Mouse (Mus musculus) granulocyte monocyte progenitor cell, adult 5-6 weeks (primary cell): Measurements from ENCODE around the gene Crx. TPM values are rescaled to one million over a fixed set of nuclear protein-coding genes. Genes with fewer than 3 reads are reported as not detected.
"Not testable (repeated sequence)": the region's sequence is repeated elsewhere in the genome, so short reads cannot be mapped to it uniquely, and the experiment has no call there.

Experiments used
- ATAC-seq: replicated peaks from 2 replicates; pipeline ENCODE4 v1.8.0; 2016; ENCODE audit warnings: mild to moderate bottlenecking, moderate TSS enrichment, inconsistent platforms; ENCODE audit not compliant: poor library complexity, severe bottlenecking
- total RNA-seq, 2 experiments: library from RNA; stranded (forward) in 1 of 2; stranded (reverse) in 1 of 2; fragments of 200-712, 200-1000 nt in 1 of 2; fragments of >200 nt in 1 of 2; fragmentation: Nextera tagmentation in 1 of 2; gene quantifications; 2 replicates each; pipeline ENCODE4 v1.2.3; 2014 to 2017

Gene Crx
- not detected in 2 replicates for total RNA-seq (2014; fragmentation: Nextera tagmentation)
- total RNA-seq (2017) = not detected in 2 replicates

DNA sequence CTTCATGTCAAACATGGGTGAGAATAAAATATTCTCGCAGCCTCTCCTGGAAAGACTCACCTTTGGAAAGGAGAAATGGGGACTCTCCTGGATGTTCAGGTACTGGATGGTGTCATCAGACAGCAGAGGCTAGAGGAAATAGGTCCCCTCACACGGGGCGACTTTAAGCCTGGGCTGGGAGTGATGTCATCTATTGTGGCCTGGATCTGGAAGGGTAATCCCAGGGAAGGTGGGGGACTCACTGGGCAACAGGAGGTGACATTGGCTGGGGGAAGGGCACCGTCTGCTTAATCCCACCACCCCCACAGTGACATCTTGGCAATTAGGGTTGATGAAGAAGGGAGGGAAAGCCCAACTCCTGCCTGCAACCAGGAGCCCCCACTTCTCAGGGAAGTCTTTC, at the start of gene Crx:
Gene Crx (minus strand): TSS at position 213 of the 400 bp plus-strand sequence.
- no peak for ATAC-seq

DNA sequence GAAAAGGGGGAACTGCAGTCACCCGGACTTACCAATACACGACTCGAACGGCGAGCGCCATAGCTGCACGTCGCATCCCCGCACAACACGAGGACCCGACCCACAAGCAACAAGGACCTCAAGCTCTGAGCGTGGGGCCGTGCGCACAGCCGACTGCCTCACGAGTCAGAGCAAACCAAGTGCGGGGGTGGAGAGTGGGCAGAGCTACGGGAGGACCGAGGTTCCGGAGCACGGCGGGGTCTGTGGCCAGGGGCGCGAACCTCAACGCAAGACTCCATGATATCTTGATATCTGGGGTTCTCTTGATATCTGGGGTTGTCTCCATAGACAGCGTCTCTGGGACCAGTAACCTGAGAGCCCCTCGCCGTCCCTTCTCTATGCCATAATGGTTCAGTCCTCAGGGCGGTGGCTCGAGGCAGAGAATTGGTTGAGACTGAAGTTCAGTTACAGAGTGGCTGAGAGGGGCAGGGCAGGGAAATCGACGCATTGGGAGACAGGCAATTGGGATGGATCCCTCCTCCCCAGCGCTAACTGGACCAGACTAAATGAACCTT, 42.5 kb upstream of the Crx start, which contains the start of gene Selenow:
Gene Selenow (minus strand): TSS at position 183 of the 554 bp plus-strand sequence.
- ATAC-seq = peak; percentile 94

DNA sequence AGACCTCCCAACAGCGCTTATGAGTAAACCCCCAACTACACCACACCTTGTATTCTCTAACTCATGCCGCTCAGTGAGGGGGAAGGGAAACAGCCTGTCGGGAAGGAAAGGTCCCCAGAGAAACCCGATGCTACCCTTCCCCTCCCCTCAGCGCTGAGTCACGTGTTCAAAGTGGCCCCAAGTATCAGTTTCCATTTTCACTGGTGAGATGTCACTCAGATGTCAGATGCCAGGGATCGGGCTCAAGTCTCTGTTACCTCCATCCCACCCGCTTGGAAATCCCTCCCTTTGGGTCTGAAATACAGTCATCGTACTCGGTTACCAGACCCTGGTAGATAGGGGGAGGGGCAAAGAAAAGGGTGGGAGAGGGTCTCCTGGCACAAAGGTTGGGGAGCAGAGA, 42.0 kb upstream of the Crx start:
- ATAC-seq = peak; percentile 50

DNA sequence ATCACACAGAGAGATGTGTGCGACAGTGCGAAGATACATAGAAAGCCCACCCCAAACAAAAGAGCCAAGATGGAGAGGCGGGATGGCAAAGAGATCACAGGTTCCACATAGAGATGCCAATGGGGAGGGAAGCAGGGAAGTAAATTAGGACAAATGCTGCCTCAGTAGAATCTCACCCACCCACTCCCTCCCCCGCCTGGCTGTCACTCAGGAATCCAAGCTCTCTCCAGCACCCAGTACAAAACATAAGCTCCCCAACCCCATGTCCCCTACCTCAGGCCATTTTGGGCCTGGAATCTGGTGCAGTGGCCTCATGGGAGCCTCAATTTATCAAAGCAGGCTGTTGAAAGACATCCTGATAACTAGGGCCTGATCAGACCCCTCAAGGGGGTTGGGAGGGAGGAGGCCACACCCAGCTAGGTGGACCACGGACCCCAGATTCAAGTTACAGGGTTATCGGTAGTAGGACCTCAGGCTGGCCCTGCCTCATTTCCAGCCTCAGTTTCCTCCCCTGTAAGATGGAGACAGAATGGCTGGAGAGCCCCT, 41.0 kb upstream of the Crx start:
- ATAC-seq = no peak

DNA sequence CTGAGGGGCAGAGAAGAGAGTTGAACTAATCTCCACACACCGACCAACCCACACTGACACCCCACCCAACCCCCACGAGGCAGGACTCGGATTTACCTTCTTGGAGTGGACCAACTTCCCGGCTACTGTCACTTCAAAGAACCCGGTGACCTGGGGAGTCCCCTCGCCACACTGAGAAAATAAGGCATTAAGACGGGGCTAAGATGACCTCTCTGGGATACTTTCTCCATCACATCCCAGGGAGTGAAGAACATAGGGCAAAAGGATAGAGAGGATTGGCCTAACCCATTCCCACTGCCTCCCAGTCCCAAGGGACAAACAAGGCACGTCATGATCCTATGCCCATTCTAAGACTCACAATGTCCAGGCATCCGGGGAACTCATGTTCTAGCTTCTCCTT, 40.2 kb upstream of the Crx start:
- ATAC-seq = no peak

DNA sequence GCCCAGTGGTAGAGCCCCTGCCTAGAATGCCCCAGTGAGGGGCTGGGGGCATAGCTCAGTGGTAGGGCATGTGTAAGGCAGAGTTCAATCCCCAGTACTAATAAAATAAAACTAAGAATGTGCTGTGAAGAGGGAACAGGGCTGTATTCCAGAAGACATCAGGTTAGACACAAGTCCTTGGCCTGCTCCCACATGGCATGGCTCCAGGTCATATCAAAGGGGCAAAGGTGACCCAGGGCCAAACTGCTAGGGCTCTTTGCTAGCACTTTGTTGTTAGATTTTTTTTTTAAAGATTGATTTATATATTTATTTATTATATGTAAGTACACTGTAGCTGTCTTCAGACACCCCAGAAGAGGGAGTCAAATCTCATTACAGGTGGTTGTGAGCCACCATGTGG, 38.6 kb upstream of the Crx start:
- no peak for ATAC-seq

DNA sequence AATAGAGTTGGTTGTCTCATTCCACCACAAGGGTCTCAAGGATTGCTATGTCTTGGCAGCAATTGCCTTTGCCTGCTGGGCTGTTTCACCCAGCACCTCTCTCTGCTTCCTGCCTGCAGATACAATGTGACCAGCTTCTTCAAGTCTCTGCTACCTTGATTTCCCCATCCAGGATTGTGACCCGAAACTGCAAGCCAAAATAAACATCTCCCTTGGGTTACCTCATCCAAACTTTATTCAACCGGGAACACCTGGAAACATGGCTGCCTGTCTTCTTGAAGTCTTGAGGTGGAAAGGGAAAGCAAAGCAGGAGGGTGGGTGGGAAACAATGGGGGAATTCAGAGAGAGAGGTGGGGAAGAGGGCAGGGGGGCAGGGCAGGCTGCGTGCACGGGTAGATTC, 37.2 kb upstream of the Crx start:
- no peak for ATAC-seq

DNA sequence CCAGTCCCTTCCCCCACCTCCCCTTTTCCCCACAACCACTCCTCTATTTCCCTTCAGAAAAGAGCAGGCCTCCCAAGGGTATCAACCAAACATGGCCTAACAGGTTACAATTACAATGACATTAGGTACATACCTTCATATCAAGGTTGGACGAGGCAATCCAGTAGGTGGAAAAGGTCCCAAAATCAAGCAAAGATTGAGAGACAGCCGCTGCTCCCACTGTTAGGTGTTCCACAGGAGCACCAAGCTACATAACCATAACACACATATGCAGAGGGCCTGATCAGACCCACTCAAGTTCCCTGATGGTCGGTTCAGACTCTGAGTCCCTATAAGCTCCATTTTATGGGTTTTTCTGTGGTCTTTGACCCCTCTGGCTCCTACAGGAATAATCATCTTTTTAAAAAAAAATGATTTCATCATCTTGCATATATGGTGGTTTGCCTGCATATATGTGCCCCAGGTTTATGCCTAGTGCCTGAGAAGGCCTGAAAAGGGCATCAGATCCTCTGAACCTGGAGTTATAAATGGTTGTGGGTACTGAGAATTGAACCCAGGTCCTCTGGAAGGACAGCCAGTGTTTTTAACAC, 36.5 kb upstream of the Crx start:
- ATAC-seq = no peak

DNA sequence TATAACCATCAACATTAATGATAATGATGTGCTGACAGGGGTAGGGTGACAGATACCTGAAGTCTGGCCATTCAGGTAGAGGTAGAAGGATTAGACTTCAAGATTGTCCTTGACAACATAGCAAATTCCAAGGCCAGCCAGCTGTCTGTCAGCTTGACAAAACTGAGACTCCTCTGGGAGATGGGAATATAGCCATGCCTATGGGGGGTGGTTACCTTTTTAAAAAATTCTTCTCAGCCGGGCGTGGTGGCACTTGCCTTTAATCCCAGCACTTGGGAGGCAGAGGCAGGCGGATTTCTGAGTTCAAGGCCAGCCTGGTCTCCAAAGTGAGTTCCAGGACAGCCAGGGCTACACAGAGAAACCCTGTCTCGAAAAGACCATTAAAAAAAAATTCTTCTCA, 35.9 kb upstream of the Crx start:
- ATAC-seq = not testable (repeated sequence)

DNA sequence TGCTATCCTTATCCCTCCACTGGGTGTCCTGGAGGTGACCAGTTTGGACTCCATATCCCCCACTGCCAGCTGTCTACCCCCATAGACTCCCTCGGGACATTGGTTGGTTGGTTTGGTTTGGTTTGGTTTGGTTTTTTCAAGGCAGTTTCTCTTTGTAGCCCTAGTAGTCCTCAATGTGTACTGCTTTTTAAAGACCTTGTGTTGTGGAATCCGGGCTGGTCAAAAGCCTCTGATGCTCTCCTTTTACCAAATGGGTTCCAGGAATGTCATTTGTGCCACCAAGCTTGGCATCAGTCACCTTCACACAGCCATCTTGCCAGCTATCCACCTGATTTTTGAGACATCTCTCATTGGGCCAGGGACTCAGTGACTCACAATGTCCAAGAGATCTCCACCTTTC, 35.0 kb upstream of the Crx start:
- no peak for ATAC-seq

DNA sequence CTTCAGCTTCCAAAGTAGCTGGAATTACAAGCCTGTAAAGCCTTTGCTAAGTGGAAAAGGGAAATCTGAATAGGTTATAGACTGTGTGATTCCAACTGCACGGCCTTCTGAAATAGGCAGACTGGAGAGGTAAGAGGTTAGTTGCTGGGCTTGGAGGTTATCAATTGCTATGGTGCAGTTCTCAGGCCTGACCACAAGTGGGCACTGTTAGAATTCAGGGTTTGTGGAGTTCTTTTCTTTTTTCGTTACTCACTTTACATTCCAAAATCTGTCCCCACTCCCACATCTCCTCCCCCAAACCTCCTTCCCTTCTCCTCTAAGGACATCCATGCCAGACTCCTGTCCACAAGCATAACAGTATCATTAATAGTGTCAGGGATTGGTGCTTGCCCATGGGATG, 34.5 kb upstream of the Crx start:
- peak; percentile 84 for ATAC-seq

DNA sequence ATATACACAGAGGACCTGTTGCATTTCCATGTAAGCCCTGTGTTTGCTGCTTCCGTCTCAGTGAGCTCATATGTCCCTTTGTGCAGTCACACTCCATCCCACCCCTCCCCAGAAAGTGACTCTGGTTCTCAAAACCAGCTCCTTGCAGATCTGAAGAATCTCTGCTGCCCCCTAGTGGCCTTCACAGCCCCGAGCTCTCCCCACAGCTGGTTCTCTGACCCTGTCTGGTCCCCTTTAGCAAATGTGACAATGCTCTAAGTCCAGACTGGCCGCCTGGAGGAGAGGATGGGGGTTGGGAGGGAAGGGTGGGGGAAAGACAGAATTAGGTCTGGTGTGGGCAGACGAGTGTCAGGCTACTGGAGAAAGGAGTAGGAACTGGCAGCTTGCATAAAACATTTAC, 32.4 kb upstream of the Crx start:
- ATAC-seq = peak; percentile 84

DNA sequence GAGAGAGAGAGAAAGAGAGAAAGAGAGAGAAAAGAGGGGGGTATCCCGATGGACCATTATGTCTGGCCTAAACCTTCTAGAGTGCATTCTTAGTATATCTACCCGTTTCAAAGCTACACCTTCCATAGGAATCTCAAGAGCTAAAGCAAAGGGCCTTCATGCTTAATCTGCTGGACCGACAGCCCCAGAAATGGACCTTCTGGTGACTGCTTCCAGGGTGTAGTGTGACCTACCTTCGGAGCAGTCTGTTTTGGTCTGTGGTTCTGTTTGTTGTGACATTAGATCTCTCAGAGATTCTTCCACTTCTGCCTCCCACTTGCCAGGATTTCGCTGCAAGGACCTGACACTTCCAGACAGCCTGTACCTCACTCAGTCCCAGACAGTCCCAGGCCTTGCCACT, 30.8 kb upstream of the Crx start:
- no peak for ATAC-seq

DNA sequence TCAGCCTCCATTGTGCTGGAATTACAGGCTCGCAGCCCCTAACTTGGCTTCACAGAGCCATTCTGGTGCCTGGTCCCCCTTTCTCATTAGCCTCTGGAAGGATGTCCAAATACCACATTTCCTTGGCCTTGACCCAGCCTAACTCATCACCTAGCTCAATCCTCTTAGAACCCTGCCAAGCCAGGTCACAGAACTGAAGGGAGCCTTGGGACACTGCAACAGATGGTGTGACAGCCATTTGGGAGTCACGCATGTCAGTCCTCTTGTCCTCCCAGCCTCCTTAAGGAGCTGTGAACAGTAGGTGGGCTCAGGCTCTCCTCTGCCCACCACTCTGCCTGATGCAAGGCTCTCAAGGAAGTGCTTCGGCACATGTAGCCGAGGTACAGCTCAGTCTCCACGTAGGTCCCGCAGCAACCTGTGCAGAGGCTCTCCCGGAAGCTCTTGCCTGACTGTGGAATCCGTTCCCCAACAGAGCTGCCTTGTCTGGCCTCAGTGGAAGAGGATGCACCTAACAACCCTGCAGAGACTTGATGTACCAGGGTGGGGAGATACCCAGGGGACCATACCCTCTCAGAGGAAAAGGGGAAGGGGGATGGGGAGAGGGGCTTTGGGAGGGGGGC, 28.3 kb upstream of the Crx start:
- no peak for ATAC-seq

DNA sequence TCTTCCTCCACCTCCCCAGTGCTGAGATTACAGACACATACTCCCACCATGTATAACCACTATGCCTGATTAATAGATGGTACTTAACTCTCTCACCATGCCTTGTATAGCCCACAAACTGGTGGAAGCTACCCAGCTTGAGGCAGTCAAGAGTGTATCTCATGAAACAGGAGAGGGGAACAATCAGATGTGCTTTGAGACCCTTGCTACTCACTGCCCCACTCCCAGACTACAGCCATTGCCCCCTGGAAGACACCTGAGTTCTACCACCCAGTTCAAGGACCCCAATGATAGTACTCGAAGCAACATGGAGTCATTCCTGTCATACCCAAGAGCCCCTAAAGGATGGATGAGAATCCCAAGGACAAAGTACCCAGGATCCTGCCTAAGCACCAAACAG, 26.8 kb upstream of the Crx start:
- no peak for ATAC-seq

DNA sequence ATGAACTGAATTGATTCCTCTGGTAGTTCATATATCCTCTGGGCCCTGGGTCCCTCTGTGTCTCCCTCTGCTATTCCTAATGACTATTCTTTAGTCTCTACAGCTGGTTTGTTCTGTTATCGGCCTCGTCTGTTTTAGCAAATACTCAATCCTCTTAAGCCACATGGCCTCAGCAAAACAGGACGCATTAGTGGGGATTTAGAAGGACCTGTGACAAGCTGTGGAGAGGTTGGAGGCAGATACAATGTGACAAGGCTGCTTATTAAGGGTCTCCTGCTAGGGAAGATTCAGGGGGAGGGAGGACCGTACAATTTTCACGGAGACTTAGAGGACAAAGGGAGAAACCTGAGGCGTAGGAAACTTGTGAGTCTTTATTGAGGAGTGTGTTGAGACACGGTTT, 26.1 kb upstream of the Crx start:
- ATAC-seq = no peak

DNA sequence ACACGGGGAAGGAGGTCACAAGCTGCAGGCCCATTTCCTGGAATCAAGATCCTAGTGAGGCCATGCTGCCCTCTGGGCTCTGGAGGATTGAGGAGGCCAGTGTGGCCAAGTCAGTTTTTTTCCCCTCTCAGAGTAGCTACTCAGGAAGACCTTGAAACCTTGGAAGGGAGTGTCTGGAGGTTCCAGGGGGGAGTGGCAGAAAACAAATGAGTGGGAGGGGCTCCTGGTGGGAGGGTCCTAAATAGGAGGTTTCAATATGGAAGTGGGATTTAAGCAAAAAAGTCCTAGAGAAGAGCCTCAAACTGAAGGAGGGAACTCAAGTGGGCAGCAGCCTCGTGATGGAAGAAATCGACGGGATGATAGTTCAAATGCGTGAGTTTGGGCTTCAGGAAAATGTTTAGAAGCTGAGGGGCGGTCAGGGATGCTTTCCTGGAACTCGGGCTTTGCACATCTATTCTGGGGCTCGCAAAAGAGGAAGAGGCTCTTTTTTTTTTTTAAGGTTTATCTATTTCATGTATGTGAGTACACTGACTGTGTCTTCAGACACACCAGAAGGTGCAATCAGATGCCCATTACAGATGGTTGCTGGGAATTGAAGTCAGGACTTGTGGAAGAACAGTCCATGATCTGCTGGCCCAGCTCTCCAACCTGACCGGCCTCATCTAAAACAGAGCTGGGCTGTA, 21.7 kb upstream of the Crx start:
- no peak for ATAC-seq

DNA sequence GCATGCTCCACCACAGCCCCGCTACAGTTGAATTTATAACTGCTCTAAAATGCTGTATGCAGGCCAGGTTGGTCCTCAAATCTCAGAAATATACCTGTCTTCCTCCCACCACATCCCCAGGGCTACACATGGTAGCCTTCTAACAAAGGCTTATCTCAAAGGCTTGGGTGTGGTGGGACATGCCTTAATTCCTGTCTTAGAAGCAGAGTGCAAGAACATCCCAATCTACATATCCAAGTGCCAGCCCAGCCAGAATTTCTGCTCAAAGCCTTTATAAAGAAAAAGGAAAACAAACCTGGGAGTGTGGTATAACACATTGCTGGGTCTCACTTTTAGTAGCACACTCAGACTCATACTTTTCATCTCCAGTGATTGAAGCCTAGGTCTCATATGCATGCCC, 14.5 kb upstream of the Crx start:
- no peak for ATAC-seq

DNA sequence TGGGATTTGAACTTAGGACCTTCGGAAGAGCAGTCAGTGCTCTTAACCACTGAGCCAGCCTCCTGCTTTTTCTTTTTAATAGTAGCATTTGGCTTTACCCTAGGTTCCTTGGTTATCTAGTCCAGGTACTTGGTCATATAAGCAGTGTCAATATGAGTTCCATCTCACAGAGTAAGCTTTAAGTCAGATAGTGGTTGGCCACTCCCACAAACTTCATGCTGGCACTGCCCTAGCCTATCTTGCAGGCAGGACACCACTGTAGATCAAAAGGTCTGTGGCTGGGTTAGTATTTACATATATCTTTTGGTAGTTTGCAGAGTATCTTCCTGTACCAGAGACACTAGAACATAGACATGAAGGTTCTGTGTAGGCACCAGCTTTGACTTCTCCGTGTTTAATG, 4.4 kb upstream of the Crx start:
- no peak for ATAC-seq

DNA sequence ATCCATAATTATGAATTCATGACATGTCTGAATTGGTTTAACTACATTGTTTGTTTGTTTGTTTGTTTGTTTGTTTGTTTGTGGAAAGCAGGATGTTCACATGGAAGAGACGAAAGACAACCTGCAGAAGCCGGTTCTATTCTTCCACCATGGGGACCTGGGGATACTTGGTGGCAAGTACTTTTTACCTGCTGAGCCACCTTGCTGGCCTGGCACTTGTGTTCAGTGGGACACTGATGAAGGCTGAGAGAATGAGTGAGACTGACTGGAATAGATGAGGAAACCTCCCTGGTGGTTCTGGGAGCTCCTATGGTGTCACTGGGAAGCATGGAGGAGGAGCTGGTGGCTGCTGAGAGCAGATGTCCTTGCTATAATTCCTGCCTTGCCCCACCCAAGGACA, 2.5 kb upstream of the Crx start, which contains the start of gene Crxos:
Gene Crxos (plus strand): TSS at position 301 of the 400 bp plus-strand sequence.
- ATAC-seq = no peak

DNA sequence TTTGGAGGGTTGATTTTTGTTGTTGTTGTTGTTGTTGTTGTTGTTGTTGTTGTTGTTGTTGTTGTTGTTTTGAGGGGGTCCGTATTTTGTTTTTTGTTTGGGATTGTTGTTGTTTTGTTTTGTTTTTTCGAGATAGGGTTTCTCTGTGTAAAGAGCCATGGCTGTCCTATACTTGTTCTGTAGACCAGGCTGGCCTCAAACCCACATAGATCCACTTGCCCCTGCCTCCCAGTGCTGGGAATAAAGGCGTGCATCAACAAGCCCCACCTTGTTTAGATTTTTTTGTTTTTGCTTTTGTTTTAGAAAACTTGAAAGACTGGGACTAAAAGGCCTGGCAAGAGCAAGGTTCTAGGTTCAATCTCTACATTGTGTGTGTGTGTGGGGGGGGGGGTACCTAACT, 2.1 kb upstream of the Crx start:
- ATAC-seq = no peak
